Mouse (Mus musculus) heart, embryonic 12.5 days (tissue): ENCODE results near the gene Ncoa5. TPM values are rescaled to one million over a fixed set of nuclear protein-coding genes. Genes with fewer than 3 reads are reported as not detected.
A peak's percentile ranks its signal among the peaks of the same experiment; 100 is the strongest.

ENCODE experiments used
- ATAC-seq: fragments of 200-750 bp; cut with Nextera tagmentation; 2 replicates; pipeline ENCODE4 v1.8.0; 2017; ENCODE audit warnings: moderate TSS enrichment, moderate library complexity; ENCODE audit not compliant: insufficient number of reproducible peaks, low FRiP score
- H3K27ac ChIP-seq: fragments of 300-500 bp; sonication (generic); 2 replicates; pipeline ENCODE4 v1.5.1; 2016; ENCODE audit warnings: mild to moderate bottlenecking, moderate library complexity; ENCODE audit not compliant: poor library complexity, severe bottlenecking
- H3K27me3 ChIP-seq: fragments of 300-500 bp; sonication (generic); replicated peaks from 2 replicates; pipeline ENCODE4 v1.6.1; 2016; ENCODE audit warnings: mild to moderate bottlenecking, moderate library complexity
- H3K36me3 ChIP-seq: fragments of 300-500 bp; sonication (generic); 2 replicates; pipeline ENCODE4 v1.6.1; 2016; ENCODE audit warnings: mild to moderate bottlenecking, moderate library complexity
- H3K4me1 ChIP-seq: fragments of 300-500 bp; sonication (generic); replicated peaks from 2 replicates; pipeline ENCODE4 v1.6.1; 2016; ENCODE audit warnings: mild to moderate bottlenecking
- H3K4me2 ChIP-seq: fragments of 300-500 bp; sonication (generic); 2 replicates; pipeline ENCODE4 v1.6.1; 2016; ENCODE audit warnings: mild to moderate bottlenecking, moderate library complexity
- H3K4me3 ChIP-seq: fragments of 300-500 bp; sonication (generic); 2 replicates; pipeline ENCODE4 v1.5.1; 2016; ENCODE audit warnings: mild to moderate bottlenecking
- H3K9ac ChIP-seq: fragments of 300-500 bp; sonication (generic); 2 replicates; pipeline ENCODE4 v1.6.1; 2016; ENCODE audit warnings: mild to moderate bottlenecking, moderate library complexity
- H3K9me3 ChIP-seq: fragments of 300-500 bp; sonication (generic); replicated peaks from 2 replicates; pipeline ENCODE4 v1.6.1; 2016; ENCODE audit warnings: mild to moderate bottlenecking, moderate library complexity
- WGBS: fragments of 180-500 bp; shearing (Covaris S2); methylation state at CpG from one replicate; pipeline ENCODE4 v1.1.7; 2016; 5-methylcytosine and 5-hydroxymethylcytosine counted together
- polyA plus RNA-seq: library from polyadenylated mRNA; unstranded; fragments of >200 nt; fragmentation: Nextera tagmentation; extraction: Ambion mirVana; gene quantifications from 2 replicates; pipeline ENCODE4 v1.2.1, GENCODE M21; 2016

The Ncoa5 gene
- polyA plus RNA-seq, 1 experiment from 2014 or later, result 50.6 TPM

GRCm38 (mm10) chr2:164955725-164956124, 78.9 kb downstream of the Ncoa5 start:
- WGBS, result 73% methylated on average over 4 of the region's 4 CpGs
- H3K27ac ChIP-seq, result no peak overlapping the region
- H3K27me3 ChIP-seq, result peaks cover 73% of the 10 kb centered on the region
- no peak overlapping the region for H3K4me2 ChIP-seq
- H3K4me1 ChIP-seq, result peaks cover 5% of the 10 kb centered on the region
- no peak overlapping the region for H3K4me3 ChIP-seq
- peaks cover 7% of the 10 kb centered on the region; the same call in 1 of the 2 replicates for H3K9me3 ChIP-seq
- no peak for ATAC-seq
- no peaks in the 10 kb centered on the region for H3K36me3 ChIP-seq
- H3K9ac ChIP-seq, result no peak overlapping the region

DNA sequence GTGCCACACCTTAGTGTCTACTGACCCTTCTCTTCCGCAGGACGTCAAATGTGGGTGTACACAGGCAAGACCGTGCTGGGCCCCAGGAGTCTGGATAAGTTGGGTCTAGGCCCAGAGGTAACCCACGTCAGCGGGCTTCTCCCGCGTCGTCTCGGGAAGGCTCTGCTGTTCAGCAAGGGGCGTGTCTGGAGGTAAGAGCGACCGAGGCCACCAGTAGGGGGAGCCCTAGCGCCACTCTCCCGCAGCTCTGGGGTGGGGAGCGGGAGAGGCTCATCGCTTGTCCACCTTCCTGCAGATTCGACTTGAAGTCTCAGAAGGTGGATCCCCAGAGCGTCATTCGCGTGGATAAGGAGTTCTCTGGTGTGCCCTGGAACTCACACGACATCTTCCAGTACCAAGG, 81.4 kb downstream of the Ncoa5 start:
- Histone ChIP-seq H3K9me3 (peaks cover 7% of the 10 kb centered on the region; the same call in 1 of the 2 replicates), H3K27ac (no peak overlapping the region), H3K4me2 (peak overlapping the region; percentile 41), H3K9ac (no peak overlapping the region), H3K27me3 (peaks cover 97% of the 10 kb centered on the region), H3K4me3 (no peak overlapping the region), H3K4me1 (peaks cover 9% of the 10 kb centered on the region; the same call in 1 of the 2 replicates), H3K36me3 (no peaks in the 10 kb centered on the region)
- WGBS, result under 1% methylated on average over 21 of the region's 21 CpGs
- ATAC-seq, result peak; percentile 38; the same call in 1 of the 2 replicates

DNA sequence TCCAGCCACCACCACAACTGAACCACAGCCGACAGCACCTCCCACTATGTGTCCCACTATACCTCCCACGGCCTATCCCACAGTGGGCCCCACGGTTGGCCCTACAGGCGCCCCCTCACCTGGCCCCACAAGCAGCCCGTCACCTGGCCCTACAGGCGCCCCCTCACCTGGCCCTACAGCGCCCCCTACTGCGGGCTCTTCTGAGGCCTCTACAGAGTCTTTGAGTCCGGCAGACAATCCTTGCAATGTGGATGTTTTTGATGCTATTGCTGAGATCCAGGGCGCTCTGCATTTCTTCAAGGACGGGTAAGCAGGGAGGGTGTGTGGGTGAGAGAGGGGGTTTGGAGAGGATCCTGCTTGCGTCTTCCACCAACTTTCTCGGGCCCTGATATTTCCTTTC, 82.2 kb downstream of the Ncoa5 start:
- WGBS, result 37% methylated on average over 13 of the region's 13 CpGs
- no peak overlapping the region for H3K4me3 ChIP-seq

GRCm38 (mm10) chr2:164951745-164952144, 82.9 kb downstream of the Ncoa5 start:
- no peak for ATAC-seq
- WGBS, result 76% methylated on average over 4 of the region's 4 CpGs
- H3K4me1 ChIP-seq, result peaks cover 9% of the 10 kb centered on the region; the same call in 1 of the 2 replicates

More for the DNA sequence above, 82.2 kb downstream of the Ncoa5 start:
- no peak overlapping the region for H3K9ac ChIP-seq
- peaks cover 97% of the 10 kb centered on the region for H3K27me3 ChIP-seq
- no peaks in the 10 kb centered on the region for H3K36me3 ChIP-seq
- no peak for ATAC-seq
- H3K4me1 ChIP-seq, result peaks cover 9% of the 10 kb centered on the region; the same call in 1 of the 2 replicates
- H3K9me3 ChIP-seq, result 0 out of 2 replicates have a peak, but pooled peaks cover 4% of the 10 kb centered on the region
- no peak overlapping the region for H3K4me2 ChIP-seq
- H3K27ac ChIP-seq, result no peak overlapping the region

GRCm38 (mm10) chr2:164950501-164950900, 84.2 kb downstream of the Ncoa5 start:
- Histone ChIP-seq H3K4me3 (no peak overlapping the region), H3K9me3 (0 out of 2 replicates have a peak, but pooled peaks cover under 1% of the 10 kb centered on the region), H3K4me1 (peaks cover 9% of the 10 kb centered on the region; the same call in 1 of the 2 replicates), H3K27me3 (peaks cover 98% of the 10 kb centered on the region), H3K4me2 (no peak overlapping the region), H3K27ac (no peak overlapping the region), H3K36me3 (no peaks in the 10 kb centered on the region), H3K9ac (no peak overlapping the region)
- WGBS, result 22% methylated on average over 13 of the region's 13 CpGs
- ATAC-seq, result no peak

More at GRCm38 (mm10) chr2:164951745-164952144, 82.9 kb downstream of the Ncoa5 start:
- Histone ChIP-seq H3K9ac (no peak overlapping the region), H3K27me3 (peaks cover 99% of the 10 kb centered on the region), H3K4me2 (no peak overlapping the region), H3K27ac (no peak overlapping the region), H3K4me3 (no peak overlapping the region), H3K9me3 (0 out of 2 replicates have a peak, but pooled peaks cover 4% of the 10 kb centered on the region), H3K36me3 (no peaks in the 10 kb centered on the region)

Other genes with a start within 250 kb of the Ncoa5 start
- 30.8 and 31.7 TPM in 2 replicates for gene Snx21, start 249.0 kb downstream of the Ncoa5 start, polyA plus RNA-seq
- gene Acot8, start 230.0 kb downstream of the Ncoa5 start, polyA plus RNA-seq, result 14.9 and 16.1 TPM in 2 replicates
- gene Zswim3, start 229.8 kb downstream of the Ncoa5 start, polyA plus RNA-seq, result 5.4 and 6.7 TPM in 2 replicates
- gene Zswim1, start 212.2 kb downstream of the Ncoa5 start, polyA plus RNA-seq, result 9.8 and 10.1 TPM in 2 replicates
- gene Spata25, start 206.3 kb downstream of the Ncoa5 start, polyA plus RNA-seq, result not detected in 2 replicates
- gene Ctsa, start 202.0 kb downstream of the Ncoa5 start, polyA plus RNA-seq, result 169 and 175 TPM in 2 replicates
- 45.0 and 45.5 TPM in 2 replicates for gene Neurl2, start 201.4 kb downstream of the Ncoa5 start, polyA plus RNA-seq
- 9.7 and 9.9 TPM in 2 replicates for gene Pltp, start 177.2 kb downstream of the Ncoa5 start, polyA plus RNA-seq
- 52.1 and 53.1 TPM in 2 replicates for gene Pcif1, start 155.6 kb downstream of the Ncoa5 start, polyA plus RNA-seq
- gene Zfp335, start 123.1 kb downstream of the Ncoa5 start, polyA plus RNA-seq, result 11.4 and 12.2 TPM in 2 replicates
- gene Mmp9, start 94.1 kb downstream of the Ncoa5 start, polyA plus RNA-seq, result 0.42 TPM in 2 replicates
- 0.82 and 1.3 TPM in 2 replicates for gene Slc12a5, start 74.1 kb downstream of the Ncoa5 start, polyA plus RNA-seq
- gene Cd40, start 20.8 kb upstream of the Ncoa5 start, polyA plus RNA-seq, result 7.2 and 7.7 TPM in 2 replicates
- gene 1700025C18Rik, start 55.9 kb upstream of the Ncoa5 start, polyA plus RNA-seq, result not detected in 2 replicates
- not detected in 2 replicates for gene Cdh22, start 200.0 kb upstream of the Ncoa5 start, polyA plus RNA-seq